Mouse (Mus musculus) lung, adult 2 months (tissue): ENCODE measurements around the gene Atcay. TPM values are rescaled to one million over a fixed set of nuclear protein-coding genes. Genes with fewer than 3 reads are reported as not detected.

Experiments
- DNase-seq: peaks from one replicate; pipeline ENCODE4 v3.0.0; 2022
- H3K4me1 ChIP-seq: fragments of 200-500 bp; 2 replicates; pipeline ENCODE4 v1.6.1; 2011; ENCODE audit warnings: low read length; ENCODE audit not compliant: control insufficient read depth, insufficient read depth
- H3K4me3 ChIP-seq: fragments of 200-500 bp; replicated peaks from 2 replicates; pipeline ENCODE3; 2011; ENCODE audit warnings: low read depth, mild to moderate bottlenecking, control low read depth, low read length; ENCODE audit errors: extremely low read depth
- CTCF ChIP-seq: fragments of 200-500 bp; IDR thresholded peaks from 2 replicates; pipeline ENCODE4 v1.5.1; 2011; ENCODE audit warnings: mild to moderate bottlenecking, low read length, control low read depth; ENCODE audit not compliant: insufficient read depth
- POLR2A ChIP-seq: fragments of 200-500 bp; IDR thresholded peaks from 2 replicates; pipeline ENCODE4 v1.6.1; 2011; ENCODE audit warnings: low read depth, mild to moderate bottlenecking, control low read depth, low read length, borderline replicate concordance; ENCODE audit errors: extremely low read depth
- WGBS: fragments of 180-500 bp; shearing (Covaris S2); methylation state at CpG from one replicate; pipeline ENCODE4 v1.1.7; 2018; 5-methylcytosine and 5-hydroxymethylcytosine counted together
- polyA plus RNA-seq: library from polyadenylated mRNA; depleted of rRNA; stranded (reverse); fragments of >200 nt; gene quantifications from 2 replicates; pipeline ENCODE4 v1.2.3, GENCODE M21; 2012

Atcay gene
- polyA plus RNA-seq, 1 experiment = 0.20 TPM

DNA sequence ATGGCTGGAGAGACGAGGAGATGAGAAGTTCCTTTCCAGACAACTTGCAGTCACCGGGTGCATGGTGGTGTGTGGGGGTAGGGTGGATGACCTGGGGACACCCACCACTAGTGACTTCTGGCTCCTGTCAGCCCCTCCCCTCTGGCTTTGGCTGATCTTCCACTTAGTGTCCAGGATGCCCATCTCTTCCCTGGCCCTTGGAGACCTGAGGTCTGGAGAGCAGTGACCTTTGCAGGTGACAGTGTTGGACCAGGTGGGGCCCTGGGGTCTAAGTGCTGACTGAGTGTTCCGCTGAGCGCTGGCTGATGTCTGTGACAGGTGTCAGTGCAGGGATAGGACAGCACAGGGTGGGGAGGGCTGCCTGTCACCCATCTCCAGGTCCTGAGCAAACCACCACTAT, 35.3 kb downstream of the Atcay start:
- H3K4me1 ChIP-seq = peaks cover 8% of the 10 kb centered on the region; the same call in 1 of the 2 replicates
- DNase-seq = no peak
- TF ChIP-seq POLR2A = no peak
- TF ChIP-seq CTCF = no peak
- H3K4me3 ChIP-seq = no peak overlapping the region
- 64% methylated on average over 4 of the region's 4 CpGs for WGBS

- 11% methylated on average over 37 of the region's 37 CpGs for WGBS
- peak; percentile 36 for DNase-seq
- no peak for TF ChIP-seq CTCF
- TF ChIP-seq POLR2A = 0 out of 2 replicates have a peak, but pooled peaks have one; percentile 7
- no peak overlapping the region for H3K4me3 ChIP-seq
- peaks cover 8% of the 10 kb centered on the region; the same call in 1 of the 2 replicates for H3K4me1 ChIP-seq
These were observed 36.5 kb downstream of the Atcay start for GRCm38 (mm10) chr10:81193991-81194774.

GRCm38 (mm10) chr10:81192968-81193501, 37.6 kb downstream of the Atcay start:
- no peak for TF ChIP-seq CTCF
- TF ChIP-seq POLR2A = peak; percentile 12; the same call in 1 of the 2 replicates
- DNase-seq = no peak
- peak overlapping the region; percentile 94 for H3K4me3 ChIP-seq
- H3K4me1 ChIP-seq = 0 out of 2 replicates have a peak, but pooled peaks cover 8% of the 10 kb centered on the region
- 6% methylated on average over 19 of the region's 19 CpGs for WGBS

DNA sequence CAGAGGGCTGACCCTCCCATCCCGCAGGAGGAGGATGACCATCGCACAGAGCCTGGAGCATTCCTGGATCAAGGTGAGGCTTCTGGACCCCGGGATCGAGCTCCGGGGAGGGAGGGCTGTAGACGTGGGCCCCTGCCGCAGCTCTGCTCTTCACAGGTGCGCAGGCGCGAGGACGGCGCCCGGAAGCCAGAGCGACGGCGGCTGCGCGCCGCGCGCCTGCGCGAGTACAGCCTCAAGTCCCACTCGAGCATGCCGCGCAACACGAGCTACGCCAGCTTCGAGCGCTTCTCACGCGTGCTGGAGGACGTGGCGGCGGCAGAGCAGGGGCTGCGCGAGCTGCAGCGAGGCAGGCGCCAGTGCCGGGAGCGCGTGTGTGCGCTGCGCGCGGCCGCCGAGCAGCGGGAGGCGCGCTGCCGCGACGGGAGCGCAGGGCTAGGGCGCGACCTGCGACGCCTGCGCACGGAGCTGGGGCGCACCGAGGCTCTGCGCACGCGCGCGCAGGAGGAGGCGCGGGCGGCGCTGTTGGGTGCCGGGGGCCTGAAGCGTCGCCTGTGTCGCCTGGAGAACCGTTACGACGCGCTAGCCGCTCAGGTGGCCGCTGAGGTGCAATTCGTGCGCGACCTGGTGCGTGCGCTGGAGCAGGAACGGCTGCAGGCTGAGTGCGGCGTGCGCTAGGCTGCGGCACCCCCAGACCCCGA, 38.2 kb downstream of the Atcay start:
- TF ChIP-seq POLR2A (peak; percentile 88; the same call in 1 of the 2 replicates), CTCF (no peak)
- DNase-seq = peak; percentile 83
- peak overlapping the region; percentile 94 for H3K4me3 ChIP-seq
- H3K4me1 ChIP-seq = 0 out of 2 replicates have a peak, but pooled peaks cover 8% of the 10 kb centered on the region
- 1% methylated on average over 93 of the region's 93 CpGs for WGBS

DNA sequence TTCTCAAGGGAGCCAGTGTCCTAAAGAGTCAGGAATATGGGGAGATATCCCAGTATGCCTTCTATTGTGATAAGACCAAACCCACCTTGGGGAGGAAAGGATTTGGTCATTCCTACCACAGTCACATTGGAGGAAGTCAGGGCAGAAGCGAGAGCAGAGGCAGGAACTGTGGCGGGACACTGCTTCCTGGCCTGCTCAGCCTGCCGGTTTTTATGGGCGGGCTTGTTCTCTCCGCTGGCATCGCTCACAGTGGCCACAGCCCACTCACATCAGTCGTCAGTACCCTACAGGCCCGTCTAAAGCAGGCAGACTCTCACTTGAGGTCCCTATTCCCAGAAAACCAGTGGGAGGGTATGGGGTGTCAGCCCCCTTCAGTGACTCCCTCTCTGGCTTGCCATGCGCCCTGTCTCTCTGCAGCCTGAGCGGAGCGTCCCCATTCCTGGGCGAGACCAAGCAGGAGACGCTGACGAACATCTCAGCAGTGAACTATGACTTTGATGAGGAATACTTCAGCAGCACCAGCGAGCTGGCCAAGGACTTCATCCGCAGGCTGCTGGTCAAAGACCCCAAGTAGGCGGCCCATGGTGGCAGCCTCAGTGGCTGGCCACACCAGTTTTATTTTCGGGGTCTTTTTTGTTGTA, 39.2 kb downstream of the Atcay start:
- 63% methylated on average over 18 of the region's 18 CpGs for WGBS
- H3K4me3 ChIP-seq = no peak overlapping the region
- TF ChIP-seq CTCF = no peak
- no peak for TF ChIP-seq POLR2A
- 0 out of 2 replicates have a peak, but pooled peaks cover 8% of the 10 kb centered on the region for H3K4me1 ChIP-seq
- peak; percentile 13 for DNase-seq

GRCm38 (mm10) chr10:81190912-81191321, 39.7 kb downstream of the Atcay start:
- no peak for DNase-seq
- WGBS = 49% methylated on average over 6 of the region's 6 CpGs
- Histone ChIP-seq H3K4me3 (no peak overlapping the region), H3K4me1 (0 out of 2 replicates have a peak, but pooled peaks cover 8% of the 10 kb centered on the region)
- TF ChIP-seq POLR2A = no peak
- TF ChIP-seq CTCF = peak; percentile 36; the same call in 1 of the 2 replicates

- Histone ChIP-seq H3K4me1 (0 out of 2 replicates have a peak, but pooled peaks cover 8% of the 10 kb centered on the region), H3K4me3 (no peak overlapping the region)
- WGBS = 69% methylated on average over 31 of the region's 31 CpGs
- no peak for DNase-seq
- no peak for TF ChIP-seq POLR2A
- TF ChIP-seq CTCF = peak; percentile 34; the same call in 1 of the 2 replicates
These were observed 40.3 kb downstream of the Atcay start for GRCm38 (mm10) chr10:81190236-81190911.

DNA sequence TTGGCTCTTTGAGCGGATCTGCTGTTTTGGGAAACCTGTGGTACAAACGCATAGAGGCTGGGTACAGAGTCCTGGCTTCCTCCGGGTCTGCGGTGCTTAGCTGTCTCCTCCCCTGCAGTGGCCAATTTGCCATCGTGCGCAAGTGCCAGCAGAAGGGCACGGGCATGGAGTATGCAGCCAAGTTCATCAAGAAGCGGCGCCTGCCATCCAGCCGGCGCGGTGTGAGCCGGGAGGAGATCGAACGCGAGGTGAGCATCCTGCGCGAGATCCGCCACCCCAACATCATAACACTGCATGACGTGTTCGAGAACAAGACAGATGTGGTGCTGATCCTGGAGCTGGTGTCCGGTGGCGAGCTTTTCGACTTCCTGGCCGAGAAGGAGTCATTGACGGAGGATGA, 40.8 kb downstream of the Atcay start:
- H3K4me1 ChIP-seq = peaks cover 12% of the 10 kb centered on the region
- no peak for DNase-seq
- no peak overlapping the region for H3K4me3 ChIP-seq
- no peak for TF ChIP-seq POLR2A
- TF ChIP-seq CTCF = no peak
- WGBS = 82% methylated on average over 26 of the region's 26 CpGs

DNA sequence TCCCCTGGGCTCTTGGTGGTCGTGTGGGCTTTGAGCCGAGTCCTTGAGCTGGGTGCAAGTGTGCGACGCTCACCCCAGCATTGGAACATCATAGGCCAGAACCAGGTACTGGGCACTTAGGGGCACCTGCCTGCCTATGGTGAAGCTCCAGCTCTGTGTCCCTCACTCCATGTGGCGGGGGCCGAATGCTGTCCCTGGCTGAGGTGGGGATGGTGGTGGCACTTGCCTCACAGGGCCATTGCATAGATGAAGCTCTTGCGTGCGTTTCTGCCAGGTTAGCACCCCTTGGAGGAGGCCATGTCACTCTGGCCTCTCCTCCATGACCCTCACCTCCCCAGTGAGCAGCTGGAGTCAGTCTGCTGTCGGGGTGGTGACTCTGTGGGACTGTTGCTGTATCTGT, 43.5 kb downstream of the Atcay start:
- DNase-seq = no peak
- TF ChIP-seq POLR2A (no peak), CTCF (no peak)
- 94% methylated on average over 9 of the region's 9 CpGs for WGBS
- Histone ChIP-seq H3K4me1 (peaks cover 11% of the 10 kb centered on the region), H3K4me3 (no peak overlapping the region)
